Mouse (Mus musculus) intestine, embryonic 14.5 days (tissue): Measurements from ENCODE around the gene Atp5b. TPM values are rescaled to one million over a fixed set of nuclear protein-coding genes. Genes with fewer than 3 reads are reported as not detected.
A peak's percentile ranks its signal among the peaks of the same experiment; 100 is the strongest.

Experiments
- ATAC-seq: fragments of 200-750 bp; cut with Nextera tagmentation; replicated peaks from 2 replicates; pipeline ENCODE4 v1.8.0; 2017; ENCODE audit warnings: low read depth, moderate number of reproducible peaks, moderate TSS enrichment, moderate library complexity; ENCODE audit not compliant: low FRiP score, low TSS enrichment
- DNase-seq: peaks from one replicate; pipeline ENCODE4 v3.0.0-alpha.2; 2018; ENCODE audit warnings: low spot score
- H3K27ac ChIP-seq: fragments of 300-500 bp; sonication (generic); 2 replicates; pipeline ENCODE4 v1.5.1; 2014; ENCODE audit warnings: low read depth, mild to moderate bottlenecking, control low read depth
- H3K27me3 ChIP-seq: fragments of 300-500 bp; sonication (generic); replicated peaks from 2 replicates; pipeline ENCODE4 v1.6.1; 2014; ENCODE audit warnings: low read length, control low read depth; ENCODE audit not compliant: control insufficient read depth, insufficient read depth
- H3K36me3 ChIP-seq: fragments of 300-500 bp; sonication (generic); 2 replicates; pipeline ENCODE4 v1.6.1; 2014; ENCODE audit warnings: low read length, control low read depth; ENCODE audit not compliant: control insufficient read depth, insufficient read depth
- H3K4me1 ChIP-seq: fragments of 300-500 bp; sonication (generic); replicated peaks from 2 replicates; pipeline ENCODE4 v1.6.1; 2014; ENCODE audit warnings: low read length, control low read depth, mixed read lengths; ENCODE audit not compliant: control insufficient read depth, insufficient read depth
- H3K4me2 ChIP-seq: fragments of 300-500 bp; sonication (generic); 2 replicates; pipeline ENCODE4 v1.6.1; 2014; ENCODE audit warnings: low read length
- H3K4me3 ChIP-seq: fragments of 300-500 bp; sonication (generic); 2 replicates; pipeline ENCODE4 v1.5.1; 2014; ENCODE audit warnings: low read depth, low read length, control low read depth, mixed read lengths
- H3K9ac ChIP-seq: fragments of 300-500 bp; sonication (generic); 2 replicates; pipeline ENCODE4 v1.6.1; 2014; ENCODE audit warnings: mild to moderate bottlenecking, low read length
- H3K9me3 ChIP-seq: fragments of 300-500 bp; sonication (generic); 2 replicates; pipeline ENCODE4 v1.6.1; 2016; ENCODE audit warnings: low read length, control low read depth; ENCODE audit not compliant: control insufficient read depth
- WGBS: fragments of 180-500 bp; shearing (Covaris S2); extraction: QIAGEN DNeasy Blood & Tissue Kit; methylation state at CpG from one replicate; pipeline ENCODE4 v1.1.7; 2014; 5-methylcytosine and 5-hydroxymethylcytosine counted together
- polyA plus RNA-seq: library from polyadenylated mRNA; unstranded; fragments of >200 nt; fragmentation: Nextera tagmentation; extraction: Ambion mirVana; gene quantifications from 2 replicates; pipeline ENCODE4 v1.2.1, GENCODE M21; 2014

Gene Atp5b
- polyA plus RNA-seq: 2,618 and 2,654 TPM in 2 replicates

DNA sequence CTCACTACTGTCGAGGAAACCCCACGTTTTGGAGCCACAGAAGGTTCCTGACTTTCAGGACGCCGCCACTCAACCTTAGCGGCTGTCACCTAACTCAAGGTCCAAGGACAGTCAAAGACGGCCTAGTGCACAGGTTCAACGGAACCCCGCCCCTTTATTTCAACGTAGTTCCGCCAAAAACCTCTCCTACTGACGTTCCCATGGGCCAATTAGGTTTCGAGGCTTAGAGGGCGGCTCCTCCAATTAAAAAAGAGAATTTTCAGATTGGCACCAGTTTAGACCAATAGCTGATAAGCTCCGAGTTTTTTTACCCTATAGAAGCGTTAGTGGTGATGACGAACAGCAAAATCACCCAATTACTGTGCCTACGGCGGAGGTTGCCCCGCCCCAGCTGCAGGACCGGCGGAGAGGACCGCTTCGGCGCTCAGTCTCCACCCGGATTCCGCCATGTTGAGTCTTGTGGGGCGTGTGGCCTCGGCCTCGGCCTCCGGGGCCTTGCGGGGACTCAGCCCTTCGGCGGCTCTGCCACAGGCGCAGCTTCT is at the start of gene Atp5b:
TSS of gene Atp5b (plus strand) at position 394 of the 542 bp plus-strand sequence.
- Histone ChIP-seq H3K27ac (peak within 1 kb of the TSS; percentile 87), H3K4me2 (peak within 1 kb of the TSS; percentile 94), H3K27me3 (no peaks in the 10 kb centered on the region), H3K4me1 (peaks cover 13% of the 10 kb centered on the region; the same call in 1 of the 2 replicates), H3K9me3 (no peaks in the 10 kb centered on the region), H3K36me3 (peaks cover 41% of the 10 kb centered on the region), H3K4me3 (peak within 1 kb of the TSS; percentile 100), H3K9ac (peak within 1 kb of the TSS; percentile 99)
- under 1% methylated on average over 34 of the region's 34 CpGs for WGBS
- ATAC-seq: peak; percentile 97
- peak; percentile 94 for DNase-seq

GRCm38 (mm10) chr10:128036746-128037425 is 46.2 kb upstream of the Atp5b start:
- Histone ChIP-seq H3K4me2 (peak overlapping the region; percentile 81), H3K27ac (peak overlapping the region; percentile 95), H3K4me1 (peaks cover 20% of the 10 kb centered on the region), H3K27me3 (no peaks in the 10 kb centered on the region), H3K9ac (peak overlapping the region; percentile 100), H3K9me3 (no peaks in the 10 kb centered on the region), H3K4me3 (peak overlapping the region; percentile 100), H3K36me3 (peaks cover 47% of the 10 kb centered on the region)
- ATAC-seq (no peak), DNase-seq (no peak)
- WGBS: 4% methylated on average over 10 of the region's 10 CpGs

DNA sequence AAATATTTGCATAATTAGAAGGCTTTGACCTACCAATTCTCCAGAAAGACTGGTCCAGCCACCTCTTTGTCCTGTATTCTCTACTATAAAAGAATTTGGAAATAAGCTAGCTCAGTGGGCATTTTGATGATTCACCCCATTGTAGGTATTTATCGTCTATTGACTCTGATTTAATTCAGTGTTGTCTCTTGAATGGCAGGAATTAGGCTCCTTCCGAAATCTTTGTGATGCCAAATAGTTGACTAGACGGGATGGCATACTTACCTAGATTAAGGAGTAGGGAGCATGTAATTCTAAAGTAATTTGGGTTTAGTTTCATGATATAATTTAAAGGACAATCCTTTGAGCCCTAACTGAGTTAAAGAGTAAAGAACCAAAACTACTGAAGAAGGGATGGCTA is 45.2 kb upstream of the Atp5b start:
- ATAC-seq (no peak), DNase-seq (no peak)
- Histone ChIP-seq H3K36me3 (peaks cover 55% of the 10 kb centered on the region), H3K27me3 (no peaks in the 10 kb centered on the region), H3K27ac (no peak overlapping the region), H3K4me3 (no peak overlapping the region; the same call in 1 of the 2 replicates), H3K4me1 (peaks cover 27% of the 10 kb centered on the region), H3K9ac (no peak overlapping the region), H3K4me2 (peak overlapping the region; percentile 81), H3K9me3 (no peaks in the 10 kb centered on the region)
- WGBS: 73% methylated on average over 3 of the region's 3 CpGs

- ATAC-seq (no peak), DNase-seq (no peak)
- Histone ChIP-seq H3K9me3 (no peaks in the 10 kb centered on the region), H3K4me3 (no peak overlapping the region), H3K27ac (no peak overlapping the region), H3K4me1 (peaks cover 29% of the 10 kb centered on the region), H3K9ac (no peak overlapping the region), H3K27me3 (no peaks in the 10 kb centered on the region), H3K36me3 (peaks cover 67% of the 10 kb centered on the region), H3K4me2 (no peak overlapping the region)
- WGBS: 49% methylated on average over 5 of the region's 5 CpGs
These were observed 43.9 kb upstream of the Atp5b start for GRCm38 (mm10) chr10:128039167-128039566.

GRCm38 (mm10) chr10:128039858-128040257 is 43.2 kb upstream of the Atp5b start:
- H3K36me3 ChIP-seq: peaks cover 74% of the 10 kb centered on the region
- H3K4me2 ChIP-seq: no peak overlapping the region
- H3K9me3 ChIP-seq: no peaks in the 10 kb centered on the region
- no peaks in the 10 kb centered on the region for H3K27me3 ChIP-seq
- H3K9ac ChIP-seq: no peak overlapping the region; the same call in 1 of the 2 replicates
- ATAC-seq (no peak), DNase-seq (no peak)
- 73% methylated on average over 3 of the region's 3 CpGs for WGBS
- H3K4me3 ChIP-seq: no peak overlapping the region
- no peak overlapping the region for H3K27ac ChIP-seq
- peaks cover 29% of the 10 kb centered on the region for H3K4me1 ChIP-seq

DNA sequence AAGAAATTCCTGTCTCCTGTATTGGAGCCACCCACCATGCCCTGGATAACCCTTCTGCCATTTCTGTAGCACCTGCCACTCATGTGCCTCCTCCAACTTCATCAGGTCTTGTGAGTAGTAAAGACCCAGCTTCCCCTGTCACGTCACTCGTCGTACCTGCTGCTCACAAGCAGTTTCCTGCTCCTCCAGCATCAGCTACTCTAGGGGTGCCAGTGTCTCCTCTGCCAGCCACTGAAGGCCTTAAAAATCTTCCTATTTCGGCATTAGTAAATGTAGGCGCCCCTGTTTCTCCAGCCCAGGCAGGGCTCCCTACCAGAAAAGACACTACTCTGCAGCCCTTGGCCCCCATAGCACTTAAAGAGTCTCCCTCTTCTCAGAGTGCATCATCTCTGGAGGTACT is 42.8 kb upstream of the Atp5b start:
- no peak overlapping the region for H3K9ac ChIP-seq
- H3K27ac ChIP-seq: no peak overlapping the region
- ATAC-seq (no peak), DNase-seq (no peak)
- H3K36me3 ChIP-seq: peaks cover 78% of the 10 kb centered on the region
- no peaks in the 10 kb centered on the region for H3K9me3 ChIP-seq
- peaks cover 29% of the 10 kb centered on the region for H3K4me1 ChIP-seq
- no peak overlapping the region for H3K4me2 ChIP-seq
- no peak overlapping the region for H3K4me3 ChIP-seq
- H3K27me3 ChIP-seq: no peaks in the 10 kb centered on the region
- whole genome bisulfite sequencing: 91% methylated on average over 5 of the region's 5 CpGs

DNA sequence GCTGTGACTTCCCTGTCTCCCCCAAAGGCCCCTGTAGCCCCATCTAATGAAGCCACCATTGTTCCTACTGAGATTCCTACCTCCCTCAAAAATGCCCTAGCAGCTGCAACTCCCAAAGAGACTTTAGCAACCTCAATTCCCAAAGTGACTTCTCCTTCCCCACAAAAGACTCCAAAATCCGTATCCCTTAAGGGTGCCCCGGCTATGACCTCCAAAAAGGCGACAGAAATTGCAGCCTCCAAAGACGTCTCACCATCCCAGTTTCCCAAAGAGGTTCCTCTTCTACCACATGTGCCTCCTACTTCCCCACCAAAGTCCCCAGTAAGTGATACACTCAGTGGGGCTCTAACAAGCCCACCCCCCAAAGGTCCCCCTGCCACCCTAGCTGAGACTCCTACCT is 41.4 kb upstream of the Atp5b start:
- peaks cover 91% of the 10 kb centered on the region for H3K36me3 ChIP-seq
- DNase-seq: no peak
- H3K4me2 ChIP-seq: no peak overlapping the region
- no peaks in the 10 kb centered on the region for H3K9me3 ChIP-seq
- H3K9ac ChIP-seq: no peak overlapping the region
- no peaks in the 10 kb centered on the region for H3K27me3 ChIP-seq
- peaks cover 29% of the 10 kb centered on the region for H3K4me1 ChIP-seq
- H3K4me3 ChIP-seq: no peak overlapping the region
- H3K27ac ChIP-seq: no peak overlapping the region
- WGBS: 78% methylated on average over 4 of the region's 4 CpGs
- no peak for ATAC-seq

- no peaks in the 10 kb centered on the region for H3K27me3 ChIP-seq
- no peak overlapping the region for H3K4me3 ChIP-seq
- DNase-seq: no peak
- H3K27ac ChIP-seq: no peak overlapping the region
- H3K9me3 ChIP-seq: no peaks in the 10 kb centered on the region
- ATAC-seq: no peak
- WGBS: 88% methylated on average over 3 of the region's 3 CpGs
- H3K4me2 ChIP-seq: no peak overlapping the region
- H3K4me1 ChIP-seq: peaks cover 23% of the 10 kb centered on the region
- no peak overlapping the region for H3K9ac ChIP-seq
- peaks cover 93% of the 10 kb centered on the region for H3K36me3 ChIP-seq
These were observed 40.6 kb upstream of the Atp5b start for GRCm38 (mm10) chr10:128042466-128042865.
